Mouse (Mus musculus): ENCODE data around the gene Ints6l. TPM values are rescaled to one million over a fixed set of nuclear protein-coding genes. Genes with fewer than 3 reads are reported as not detected.
"Not testable (repeated sequence)": the region's sequence is repeated elsewhere in the genome, so short reads cannot be mapped to it uniquely, and the experiment has no call there.

Gene Ints6l
- total and polyA plus RNA-seq, 3 experiments: 4.8 to 10.9 (median 4.9) TPM

GRCm38 (mm10) chrX:56481906-56482305 lies 27.2 kb downstream of the Ints6l start:
- Histone ChIP-seq H3K4me1 (ENCODE audit: control insufficient read depth, insufficient read depth, low read length) (no peaks in the 10 kb centered on the region; the same call in 1 of the 2 replicates), H3K9ac (ENCODE audit: low read depth, low read length) (no peak overlapping the region), H3K27ac (no peak overlapping the region), H3K27me3 (ENCODE audit: control insufficient read depth, insufficient read depth, low read length) (no peaks in the 10 kb centered on the region), H3K4me3 (no peak overlapping the region), H3K36me3 (ENCODE audit: control insufficient read depth, insufficient read depth, low read length) (no peaks in the 10 kb centered on the region), H3K79me2 (replicated peaks; ENCODE audit: control insufficient read depth, insufficient read depth, low read length) (no peaks in the 10 kb centered on the region)
- DNase-seq: no peak
- intact Hi-C loops (cut with DNase I): loop anchor here (10.0 kb wide), 1 partner anchor 573 kb away; the partner anchor contains the start of gene Htatsf1
- TF ChIP-seq EP300 (IDR thresholded peaks at IDR 0.05; ENCODE audit: insufficient read depth, low read depth, low read length) (no peak), CTCF (IDR thresholded peaks at IDR 0.05) (no peak), POLR2A (IDR thresholded peaks at IDR 0.05; ENCODE audit: insufficient read depth, low read depth, low read length) (no peak)
- WGBS: 61% methylated on average over 3 of the region's 3 CpGs

- WGBS: 14% methylated on average over 1 of the region's 1 CpGs
- H3K4me1 ChIP-seq (ENCODE audit: control insufficient read depth, insufficient read depth, low read length): no peaks in the 10 kb centered on the region
- no peak overlapping the region for H3K27ac ChIP-seq
- intact Hi-C loops (cut with DNase I): loop anchor here (1.0 to 10.0 kb wide), 3 partner anchors 37 to 565 kb away; partner anchors contain the start of genes Htatsf1 and Ints6l
- no peaks in the 10 kb centered on the region for H3K79me2 ChIP-seq (replicated peaks; ENCODE audit: control insufficient read depth, insufficient read depth, low read length)
- no peak overlapping the region for H3K9ac ChIP-seq (ENCODE audit: low read depth, low read length)
- TF ChIP-seq CTCF (IDR thresholded peaks at IDR 0.05) (peak; percentile 98), EP300 (IDR thresholded peaks at IDR 0.05; ENCODE audit: insufficient read depth, low read depth, low read length) (no peak), POLR2A (IDR thresholded peaks at IDR 0.05; ENCODE audit: insufficient read depth, low read depth, low read length) (no peak)
- H3K27me3 ChIP-seq (ENCODE audit: control insufficient read depth, insufficient read depth, low read length): no peaks in the 10 kb centered on the region
- no peak overlapping the region for H3K4me3 ChIP-seq
- DNase-seq: peak; percentile 32 to 65
- no peaks in the 10 kb centered on the region for H3K36me3 ChIP-seq (ENCODE audit: control insufficient read depth, insufficient read depth, low read length)
Measured at GRCm38 (mm10) chrX:56489758-56490157, 35.1 kb downstream of the Ints6l start.

GRCm38 (mm10) chrX:56497241-56497640 lies 42.6 kb downstream of the Ints6l start:
- TF ChIP-seq CTCF (IDR thresholded peaks at IDR 0.05) (no peak), EP300 (IDR thresholded peaks at IDR 0.05; ENCODE audit: insufficient read depth, low read depth, low read length) (no peak), POLR2A (IDR thresholded peaks at IDR 0.05; ENCODE audit: insufficient read depth, low read depth, low read length) (no peak)
- Histone ChIP-seq H3K27me3 (ENCODE audit: control insufficient read depth, insufficient read depth, low read length) (no peaks in the 10 kb centered on the region), H3K79me2 (replicated peaks; ENCODE audit: control insufficient read depth, insufficient read depth, low read length) (no peaks in the 10 kb centered on the region), H3K4me3 (no peak overlapping the region), H3K27ac (no peak overlapping the region), H3K9ac (ENCODE audit: low read depth, low read length) (no peak overlapping the region), H3K4me1 (ENCODE audit: control insufficient read depth, insufficient read depth, low read length) (no peaks in the 10 kb centered on the region), H3K36me3 (ENCODE audit: control insufficient read depth, insufficient read depth, low read length) (no peaks in the 10 kb centered on the region; the same call in 1 of the 2 replicates)
- DNase-seq: peak in 1 of 2 experiments; percentile 4
- intact Hi-C loops (cut with DNase I): no loop called here
- WGBS: 77% methylated on average over 7 of the region's 7 CpGs

- H3K27me3 ChIP-seq (ENCODE audit: control insufficient read depth, insufficient read depth, low read length); intact Hi-C loops (cut with DNase I); H3K27ac ChIP-seq; H3K79me2 ChIP-seq (replicated peaks; ENCODE audit: control insufficient read depth, insufficient read depth, low read length); H3K4me1 ChIP-seq (ENCODE audit: control insufficient read depth, insufficient read depth, low read length); H3K36me3 ChIP-seq (ENCODE audit: control insufficient read depth, insufficient read depth, low read length); DNase-seq; H3K9ac ChIP-seq (ENCODE audit: low read depth, low read length); H3K4me3 ChIP-seq: not testable (repeated sequence)
- 79% methylated on average over 6 of the region's 6 CpGs for WGBS
Measured at GRCm38 (mm10) chrX:56524442-56524841, 69.8 kb downstream of the Ints6l start, which contains the start of gene Gm10477. Gene Gm10477, plus strand, starts transcription at chrX:56524742.

GRCm38 (mm10) chrX:56531266-56531665 lies 76.6 kb downstream of the Ints6l start:
- intact Hi-C loops (cut with DNase I): no loop called here
- H3K27ac ChIP-seq: no peak overlapping the region
- H3K4me3 ChIP-seq: no peak overlapping the region
- DNase-seq: peak; percentile 29 to 71
- H3K27me3 ChIP-seq (ENCODE audit: control insufficient read depth, insufficient read depth, low read length): no peaks in the 10 kb centered on the region
- H3K4me1 ChIP-seq (ENCODE audit: control insufficient read depth, insufficient read depth, low read length): no peaks in the 10 kb centered on the region
- no peak overlapping the region for H3K9ac ChIP-seq (ENCODE audit: low read depth, low read length)
- H3K36me3 ChIP-seq (ENCODE audit: control insufficient read depth, insufficient read depth, low read length): no peaks in the 10 kb centered on the region
- TF ChIP-seq CTCF (IDR thresholded peaks at IDR 0.05) (peak; percentile 81), POLR2A (IDR thresholded peaks at IDR 0.05; ENCODE audit: insufficient read depth, low read depth, low read length) (no peak), EP300 (IDR thresholded peaks at IDR 0.05; ENCODE audit: insufficient read depth, low read depth, low read length) (no peak)
- WGBS: 12% methylated on average over 3 of the region's 3 CpGs
- no peaks in the 10 kb centered on the region for H3K79me2 ChIP-seq (replicated peaks; ENCODE audit: control insufficient read depth, insufficient read depth, low read length)

GRCm38 (mm10) chrX:56537162-56537561 lies 82.5 kb downstream of the Ints6l start:
- DNase-seq: no peak
- intact Hi-C loops (cut with DNase I): no loop called here
- WGBS: 51% methylated on average over 4 of the region's 4 CpGs
- Histone ChIP-seq H3K79me2 (replicated peaks; ENCODE audit: control insufficient read depth, insufficient read depth, low read length) (no peaks in the 10 kb centered on the region), H3K4me3 (no peak overlapping the region), H3K4me1 (ENCODE audit: control insufficient read depth, insufficient read depth, low read length) (no peaks in the 10 kb centered on the region), H3K27ac (no peak overlapping the region), H3K36me3 (ENCODE audit: control insufficient read depth, insufficient read depth, low read length) (no peaks in the 10 kb centered on the region), H3K9ac (ENCODE audit: low read depth, low read length) (no peak overlapping the region), H3K27me3 (ENCODE audit: control insufficient read depth, insufficient read depth, low read length) (no peaks in the 10 kb centered on the region)
- TF ChIP-seq POLR2A (IDR thresholded peaks at IDR 0.05; ENCODE audit: insufficient read depth, low read depth, low read length): no peak
- no peak for TF ChIP-seq EP300 (IDR thresholded peaks at IDR 0.05; ENCODE audit: insufficient read depth, low read depth, low read length)
- TF ChIP-seq CTCF (IDR thresholded peaks at IDR 0.05): peak; percentile 37

All from heart, adult 2 months (tissue).